Mouse (Mus musculus): Measurements from ENCODE around the gene Hsd11b2.

DNA sequence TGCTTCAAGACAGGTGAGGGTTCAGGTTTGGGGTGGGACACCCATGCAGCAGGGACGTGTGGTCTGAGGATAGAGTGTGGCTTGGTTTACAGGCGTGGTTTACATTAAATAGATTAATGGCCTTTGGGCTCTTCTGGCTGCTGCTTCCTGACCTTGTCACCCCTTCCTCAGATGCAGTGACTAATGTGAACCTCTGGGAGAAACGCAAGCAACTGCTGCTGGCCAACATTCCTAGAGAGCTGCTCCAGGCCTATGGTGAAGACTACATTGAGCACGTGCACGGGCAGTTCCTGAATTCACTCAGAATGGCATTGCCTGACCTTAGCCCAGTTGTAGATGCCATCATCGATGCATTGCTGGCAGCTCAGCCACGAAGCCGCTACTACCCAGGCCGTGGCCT, 4.3 kb downstream of the Hsd11b2 start:
- TF ChIP-seq CTCF (IDR thresholded peaks at IDR 0.05; ENCODE audit: borderline replicate concordance, control insufficient read depth, extremely low read depth, insufficient read depth, low read length, poor library complexity) = no peak
- TF ChIP-seq POLR2A (IDR thresholded peaks at IDR 0.05; ENCODE audit: control insufficient read depth, extremely low read depth, insufficient read depth, low read length, poor library complexity) = no peak

All from thymus, adult 2 months (tissue).